Mouse (Mus musculus): ENCODE data around the gene 4922502D21Rik.

DNA sequence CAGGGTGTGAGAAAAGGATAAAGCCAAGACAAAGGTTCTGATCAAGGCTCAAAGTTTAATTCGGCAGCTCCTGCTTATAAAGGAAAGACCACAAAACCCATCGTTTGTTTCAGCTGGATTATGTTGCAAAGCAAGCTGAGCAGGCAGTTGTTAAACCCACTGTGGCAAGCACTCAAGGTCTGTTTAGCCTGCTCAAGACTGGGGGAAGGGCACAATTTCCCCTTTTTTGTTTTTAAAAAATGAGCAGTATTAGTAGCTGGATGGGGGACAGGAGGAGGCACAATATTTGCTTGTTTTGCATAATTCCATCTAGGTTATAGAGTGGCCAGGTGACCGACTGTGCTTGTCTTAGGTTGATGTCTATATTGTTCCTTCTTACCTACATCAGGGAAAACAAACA is 12.8 kb upstream of the 4922502D21Rik start:
- TF ChIP-seq EP300 (IDR thresholded peaks at IDR 0.05) (no peak), CTCF (IDR thresholded peaks at IDR 0.05) (no peak)
